ENCODE assay signal across 18 mouse cellular contexts in genomic region chr9:112436094-112436493, GRCm38 (mm10).
DNase-seq lines count a peak whose midpoint lies in the region.
"Had no signal": no experiment of that assay in that cellular context is flagged by ENCODE, and none has a peak within 500 bp of the region (broad histone marks: within the 10 kb centered on the region; RNA-seq: fewer than 3 reads in every experiment).

No protein-coding gene starts in this region.

- DNase-seq in left cerebral cortex, adult 11 months (ENCODE audit: low spot score): peak; percentile 26
- DNase-seq in left cerebral cortex, postnatal 4 days: no peak
- peak; percentile 24 to 38 for DNase-seq in layer of hippocampus, adult 8-10 months (ENCODE audit: low spot score in 2 of 2)
- DNase-seq in left cerebral cortex, postnatal 36 days (ENCODE audit: low spot score in 2 of 2): peak; percentile 45 to 57
- no peak for DNase-seq in adrenal gland, adult 2 months
- DNase-seq in ovary, adult 18-20 months (ENCODE audit: low spot score): no peak
- no peak for DNase-seq in kidney, postnatal 14 days
- DNase-seq: adrenal gland, postnatal 10 days; cerebellum, adult 11-12 months; cerebellum, postnatal 36 days; gastrocnemius, adult 2 months; heart, adult 11 months; kidney, adult 8-10 months; kidney, postnatal 25 days; liver; liver, postnatal 0 days; lung, postnatal 14 days; thymus, postnatal 25 days had no signal

- intact Hi-C loops in left cerebral cortex, postnatal 4 days (cut with DNase I): no loop called here
- intact Hi-C loops in left cerebral cortex, postnatal 36 days (cut with DNase I): loop anchor here (10.0 kb wide), 1 partner anchor 201 kb away; the partner anchor contains the start of gene Arpp21

Comparison
In these comparisons a context has a peak if more than half of its experiments do, and no peak if none do; other contexts are left out.
1. DNase-seq: peak in left cerebral cortex, adult 11 months (single experiment), layer of hippocampus, adult 8-10 months (2 of 2) and left cerebral cortex, postnatal 36 days (2 of 2); none in left cerebral cortex, postnatal 4 days (single experiment), adrenal gland, adult 2 months (single experiment), ovary, adult 18-20 months (single experiment) and kidney, postnatal 14 days (single experiment).